Mouse (Mus musculus): ENCODE data around the gene Atp1a3. TPM values are rescaled to one million over a fixed set of nuclear protein-coding genes. Genes with fewer than 3 reads are reported as not detected.

The Atp1a3 gene
- polyA plus RNA-seq, 1 experiment, result 899 TPM

GRCm38 (mm10) chr7:24954450-24954849 lies 51.3 kb downstream of the Atp1a3 start:
- TF ChIP-seq POLR2A (IDR thresholded peaks at IDR 0.05; ENCODE audit: extremely low read depth, insufficient read depth, low read length) (no peak), CTCF (IDR thresholded peaks at IDR 0.05; ENCODE audit: extremely low read depth, insufficient read depth, low read length) (no peak)
- no peak overlapping the region for H3K27ac ChIP-seq (ENCODE audit: insufficient read depth, low read length)
- no peak overlapping the region for H3K4me3 ChIP-seq (ENCODE audit: insufficient read depth, low read length)
- H3K4me1 ChIP-seq (ENCODE audit: control insufficient read depth, insufficient read depth, low read length), result no peaks in the 10 kb centered on the region

- Histone ChIP-seq H3K4me3 (ENCODE audit: insufficient read depth, low read length) (no peak overlapping the region), H3K27ac (ENCODE audit: insufficient read depth, low read length) (no peak overlapping the region), H3K4me1 (ENCODE audit: control insufficient read depth, insufficient read depth, low read length) (no peaks in the 10 kb centered on the region)
- TF ChIP-seq CTCF (IDR thresholded peaks at IDR 0.05; ENCODE audit: extremely low read depth, insufficient read depth, low read length) (no peak), POLR2A (IDR thresholded peaks at IDR 0.05; ENCODE audit: extremely low read depth, insufficient read depth, low read length) (no peak)
These were observed 51.8 kb downstream of the Atp1a3 start for GRCm38 (mm10) chr7:24953966-24954365.

GRCm38 (mm10) chr7:24949958-24950623 lies 55.7 kb downstream of the Atp1a3 start:
- no peak overlapping the region for H3K4me3 ChIP-seq (ENCODE audit: insufficient read depth, low read length)
- TF ChIP-seq CTCF (IDR thresholded peaks at IDR 0.05; ENCODE audit: extremely low read depth, insufficient read depth, low read length) (peak; percentile 71), POLR2A (IDR thresholded peaks at IDR 0.05; ENCODE audit: extremely low read depth, insufficient read depth, low read length) (no peak)
- no peaks in the 10 kb centered on the region for H3K4me1 ChIP-seq (ENCODE audit: control insufficient read depth, insufficient read depth, low read length)
- no peak overlapping the region for H3K27ac ChIP-seq (ENCODE audit: insufficient read depth, low read length)

GRCm38 (mm10) chr7:24948774-24949173 lies 57.0 kb downstream of the Atp1a3 start:
- H3K27ac ChIP-seq (ENCODE audit: insufficient read depth, low read length), result no peak overlapping the region
- TF ChIP-seq CTCF (IDR thresholded peaks at IDR 0.05; ENCODE audit: extremely low read depth, insufficient read depth, low read length), result no peak
- TF ChIP-seq POLR2A (IDR thresholded peaks at IDR 0.05; ENCODE audit: extremely low read depth, insufficient read depth, low read length), result no peak
- no peaks in the 10 kb centered on the region for H3K4me1 ChIP-seq (ENCODE audit: control insufficient read depth, insufficient read depth, low read length)
- no peak overlapping the region for H3K4me3 ChIP-seq (ENCODE audit: insufficient read depth, low read length)

- Histone ChIP-seq H3K27ac (ENCODE audit: insufficient read depth, low read length) (no peak overlapping the region), H3K4me3 (ENCODE audit: insufficient read depth, low read length) (no peak overlapping the region), H3K4me1 (ENCODE audit: control insufficient read depth, insufficient read depth, low read length) (no peaks in the 10 kb centered on the region)
- TF ChIP-seq CTCF (IDR thresholded peaks at IDR 0.05; ENCODE audit: extremely low read depth, insufficient read depth, low read length) (no peak), POLR2A (IDR thresholded peaks at IDR 0.05; ENCODE audit: extremely low read depth, insufficient read depth, low read length) (no peak)
These were observed 58.3 kb downstream of the Atp1a3 start for GRCm38 (mm10) chr7:24947316-24948048.

- no peaks in the 10 kb centered on the region for H3K4me1 ChIP-seq (ENCODE audit: control insufficient read depth, insufficient read depth, low read length)
- H3K4me3 ChIP-seq (ENCODE audit: insufficient read depth, low read length), result no peak within 1 kb of the TSS
- no peak within 1 kb of the TSS for H3K27ac ChIP-seq (ENCODE audit: insufficient read depth, low read length)
- TF ChIP-seq CTCF (IDR thresholded peaks at IDR 0.05; ENCODE audit: extremely low read depth, insufficient read depth, low read length), result no peak
- TF ChIP-seq POLR2A (IDR thresholded peaks at IDR 0.05; ENCODE audit: extremely low read depth, insufficient read depth, low read length), result no peak
These were observed 61.4 kb downstream of the Atp1a3 start, which contains the start of gene Gm4881 for GRCm38 (mm10) chr7:24944257-24944950. Gm4881 (minus strand) TSS chr7:24944494.

GRCm38 (mm10) chr7:24943641-24944040 lies 62.1 kb downstream of the Atp1a3 start:
- no peak for TF ChIP-seq CTCF (IDR thresholded peaks at IDR 0.05; ENCODE audit: extremely low read depth, insufficient read depth, low read length)
- TF ChIP-seq POLR2A (IDR thresholded peaks at IDR 0.05; ENCODE audit: extremely low read depth, insufficient read depth, low read length), result no peak

GRCm38 (mm10) chr7:24931651-24932050 lies 74.1 kb downstream of the Atp1a3 start:
- H3K4me1 ChIP-seq (ENCODE audit: control insufficient read depth, insufficient read depth, low read length), result no peaks in the 10 kb centered on the region
- H3K4me3 ChIP-seq (ENCODE audit: insufficient read depth, low read length), result no peak overlapping the region
- H3K27ac ChIP-seq (ENCODE audit: insufficient read depth, low read length), result no peak overlapping the region
- no peak for TF ChIP-seq CTCF (IDR thresholded peaks at IDR 0.05; ENCODE audit: extremely low read depth, insufficient read depth, low read length)
- no peak for TF ChIP-seq POLR2A (IDR thresholded peaks at IDR 0.05; ENCODE audit: extremely low read depth, insufficient read depth, low read length)

More at GRCm38 (mm10) chr7:24943641-24944040, 62.1 kb downstream of the Atp1a3 start:
- no peaks in the 10 kb centered on the region for H3K4me1 ChIP-seq (ENCODE audit: control insufficient read depth, insufficient read depth, low read length)
- no peak overlapping the region for H3K27ac ChIP-seq (ENCODE audit: insufficient read depth, low read length)
- H3K4me3 ChIP-seq (ENCODE audit: insufficient read depth, low read length), result no peak overlapping the region

GRCm38 (mm10) chr7:24930475-24930874 lies 75.3 kb downstream of the Atp1a3 start:
- Histone ChIP-seq H3K27ac (ENCODE audit: insufficient read depth, low read length) (no peak overlapping the region), H3K4me3 (ENCODE audit: insufficient read depth, low read length) (no peak overlapping the region), H3K4me1 (ENCODE audit: control insufficient read depth, insufficient read depth, low read length) (no peaks in the 10 kb centered on the region)
- no peak for TF ChIP-seq CTCF (IDR thresholded peaks at IDR 0.05; ENCODE audit: extremely low read depth, insufficient read depth, low read length)
- no peak for TF ChIP-seq POLR2A (IDR thresholded peaks at IDR 0.05; ENCODE audit: extremely low read depth, insufficient read depth, low read length)

Other genes with a start within 250 kb of the Atp1a3 start
- gene Cd177, start 245.6 kb downstream of the Atp1a3 start, polyA plus RNA-seq (2012; rRNA removed), result not detected in 2 replicates
- gene Ceacam10, start 228.8 kb downstream of the Atp1a3 start, polyA plus RNA-seq (2012; rRNA removed), result 0.19 TPM in 1 of 2 replicates, not detected in the other
- 10.5 and 13.5 TPM in 2 replicates for gene Gm9844, start 143.7 kb downstream of the Atp1a3 start, polyA plus RNA-seq (2012; rRNA removed)
- not detected in 2 replicates for gene Lypd4, start 136.0 kb downstream of the Atp1a3 start, polyA plus RNA-seq (2012; rRNA removed)
- not detected in 2 replicates for gene Dmrtc2, start 135.9 kb downstream of the Atp1a3 start, polyA plus RNA-seq (2012; rRNA removed)
- 393 and 394 TPM in 2 replicates for gene Rps19, start 121.6 kb downstream of the Atp1a3 start, polyA plus RNA-seq (2012; rRNA removed)
- 1.2 and 1.4 TPM in 2 replicates for gene Cd79a, start 108.6 kb downstream of the Atp1a3 start, polyA plus RNA-seq (2012; rRNA removed)
- gene Arhgef1, start 103.0 kb downstream of the Atp1a3 start, polyA plus RNA-seq (2012; rRNA removed), result 133 and 163 TPM in 2 replicates
- 0.15 TPM in 1 of 2 replicates, not detected in the other for gene Gm4881, start 61.5 kb downstream of the Atp1a3 start, polyA plus RNA-seq (2012; rRNA removed)
- gene Rabac1, start 33.2 kb downstream of the Atp1a3 start, polyA plus RNA-seq (2012; rRNA removed), result 396 and 421 TPM in 2 replicates
- gene Grik5, start 66.4 kb upstream of the Atp1a3 start, polyA plus RNA-seq (2012; rRNA removed), result 191 and 201 TPM in 2 replicates
- 36.6 and 39.2 TPM in 2 replicates for gene Zfp574, start 66.6 kb upstream of the Atp1a3 start, polyA plus RNA-seq (2012; rRNA removed)
- 10.5 and 10.7 TPM in 2 replicates for gene Pou2f2, start 173.8 kb upstream of the Atp1a3 start, polyA plus RNA-seq (2012; rRNA removed)
- gene Dedd2, start 214.7 kb upstream of the Atp1a3 start, polyA plus RNA-seq (2012; rRNA removed), result 22.7 and 25.7 TPM in 2 replicates
- 7.4 and 8.0 TPM in 2 replicates for gene Zfp526, start 215.5 kb upstream of the Atp1a3 start, polyA plus RNA-seq (2012; rRNA removed)
- gene Gsk3a, start 231.9 kb upstream of the Atp1a3 start, polyA plus RNA-seq (2012; rRNA removed), result 287 and 292 TPM in 2 replicates
- 47.2 and 48.6 TPM in 2 replicates for gene Erf, start 244.8 kb upstream of the Atp1a3 start, polyA plus RNA-seq (2012; rRNA removed)

All from cortical plate, adult 2 months (tissue).